Mouse (Mus musculus) liver, embryonic 14.5 days (tissue): ENCODE measurements around the gene Sptbn2.

ENCODE experiments used
- CTCF ChIP-seq: IDR thresholded peaks from 2 replicates; pipeline ENCODE4 v1.5.1; 2016; ENCODE audit warnings: antibody characterized with exemption, low read depth, control low read depth
- EP300 ChIP-seq: IDR thresholded peaks from 2 replicates; pipeline ENCODE4 v1.6.1; 2016; ENCODE audit warnings: antibody characterized with exemption, low read depth

DNA sequence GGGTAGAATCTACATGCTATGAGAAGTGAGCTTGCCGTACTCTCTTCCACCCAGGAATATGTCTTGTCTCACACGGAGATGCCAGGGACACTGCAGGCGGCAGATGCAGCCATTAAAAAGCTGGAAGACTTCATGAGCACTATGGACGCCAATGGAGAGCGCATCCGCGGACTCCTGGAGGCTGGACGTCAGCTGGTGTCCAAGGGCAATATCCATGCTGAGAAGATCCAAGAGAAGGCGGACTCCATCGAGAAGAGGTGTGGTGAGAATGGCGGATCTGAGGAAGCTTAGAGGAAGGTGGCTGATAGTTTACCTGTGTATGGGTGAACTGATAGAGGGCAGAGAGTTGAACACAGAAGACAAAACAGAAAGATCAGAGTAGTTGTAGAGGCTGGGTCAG is 28.1 kb downstream of the Sptbn2 start:
- TF ChIP-seq CTCF (no peak), EP300 (no peak)
